ENCODE assay signal across 25 mouse cellular contexts in genomic region chr4:134858494-134858893, GRCm38 (mm10). TPM values are rescaled to one million over a fixed set of nuclear protein-coding genes. Genes with fewer than 3 reads are reported as not detected.
DNase-seq lines count a peak whose midpoint lies in the region; ATAC-seq and TF ChIP-seq lines count a peak whose summit lies in the region.
"Had no signal": no experiment of that assay in that cellular context is flagged by ENCODE, and none has a peak within 500 bp of the region (broad histone marks: within the 10 kb centered on the region; RNA-seq: fewer than 3 reads in every experiment).

No protein-coding gene starts in this region.

- in situ Hi-C loops in CH12.LX (cut with MboI; ENCODE audit: low pct_ligation_motif_present, low pct_unique_long_range_greater_than_20kb, low sequenced_read_pairs), result no loop called here

- no peaks in the 10 kb centered on the region for H3K9me3 ChIP-seq in megakaryocyte, embryonic 14.5 days
- H3K9me3 ChIP-seq in CH12.LX (replicated peaks; ENCODE audit: low read length) (no peaks in the 10 kb centered on the region), MEL (replicated peaks; ENCODE audit: insufficient read depth, low read length) (no peaks in the 10 kb centered on the region)
- H3K9me3 ChIP-seq: embryonic facial prominence, embryonic 13.5 days; embryonic facial prominence, embryonic 15.5 days; forebrain, embryonic 10.5 days; forebrain, embryonic 12.5 days; G1E had no signal

- peaks cover 38% of the 10 kb centered on the region for H3K4me1 ChIP-seq in megakaryocyte, embryonic 14.5 days
- peaks cover 0 to 7% of the 10 kb centered on the region in 2 experiments; a peak in 2 of 4 replicates for H3K4me1 ChIP-seq in CH12.LX (ENCODE audit: control insufficient read depth in 1 of 2, insufficient read depth in 2 of 2)
- H3K4me1 ChIP-seq in MEL (ENCODE audit: control insufficient read depth in 1 of 2, insufficient read depth in 2 of 2, low read length in 2 of 2), result peaks cover 4 to 24% of the 10 kb centered on the region in 2 experiments; a peak in 3 of 4 replicates

- no peak overlapping the region for H3K4me2 ChIP-seq in CH12.LX (ENCODE audit: insufficient read depth, low read depth, poor library complexity, severe bottlenecking)
- H3K4me2 ChIP-seq: embryonic facial prominence, embryonic 13.5 days; embryonic facial prominence, embryonic 15.5 days; forebrain, embryonic 12.5 days had no signal

- H3K27me3 ChIP-seq in megakaryocyte, embryonic 14.5 days (replicated peaks), result peaks cover 55% of the 10 kb centered on the region
- H3K27me3 ChIP-seq in CH12.LX (replicated peaks) (peaks cover 32% of the 10 kb centered on the region), MEL (ENCODE audit: control insufficient read depth in 1 of 2, insufficient read depth in 2 of 2, low read length in 2 of 2) (no peaks in the 10 kb centered on the region)
- H3K27me3 ChIP-seq: embryonic facial prominence, embryonic 15.5 days had no signal

- H3K4me3 ChIP-seq in megakaryocyte, embryonic 14.5 days (replicated peaks), result peak overlapping the region; percentile 54
- H3K4me3 ChIP-seq in CH12.LX (replicated peaks in 1 of 3; ENCODE audit: low read depth in 2 of 3, low read length in 2 of 3, poor library complexity in 1 of 3) (no peak overlapping the region), MEL (ENCODE audit: control insufficient read depth in 1 of 2, insufficient read depth in 1 of 2, low read depth in 2 of 2, low read length in 2 of 2) (no peak overlapping the region)
- H3K4me3 ChIP-seq: embryonic facial prominence, embryonic 13.5 days; embryonic facial prominence, embryonic 15.5 days; erythroblast, embryonic 14.5 days; forebrain, embryonic 10.5 days; forebrain, embryonic 12.5 days had no signal

- TF ChIP-seq CTCF in CH12.LX (conservative IDR thresholded peaks at IDR 0.05 in 1 of 2, IDR thresholded peaks at IDR 0.05 in 1 of 2; ENCODE audit: low read depth in 2 of 2, low read length in 2 of 2) (no peak), MEL (IDR thresholded peaks at IDR 0.05 in 2 of 3, conservative IDR thresholded peaks at IDR 0.05 in 1 of 3; ENCODE audit: control insufficient read depth in 1 of 3, insufficient read depth in 1 of 3, low read depth in 2 of 3, low read length in 3 of 3, poor library complexity in 1 of 3, severe bottlenecking in 1 of 3) (no peak)

- H3K27ac ChIP-seq in CH12.LX (ENCODE audit: insufficient read depth, low read depth) (no peak overlapping the region), MEL (ENCODE audit: control insufficient read depth, low read depth, low read length) (no peak overlapping the region)
- H3K27ac ChIP-seq: embryonic facial prominence, embryonic 13.5 days; embryonic facial prominence, embryonic 15.5 days; forebrain, embryonic 10.5 days; forebrain, embryonic 12.5 days had no signal

- no peaks in the 10 kb centered on the region for H3K79me2 ChIP-seq in CH12.LX (replicated peaks; ENCODE audit: control insufficient read depth, extremely low read depth, insufficient read depth, poor library complexity, severe bottlenecking)
- peaks cover 2% of the 10 kb centered on the region; the same call in 1 of the 2 replicates for H3K79me2 ChIP-seq in MEL (ENCODE audit: control insufficient read depth, insufficient read depth, low read length, poor library complexity)

- TF ChIP-seq RAD21 in CH12.LX (IDR thresholded peaks at IDR 0.05; ENCODE audit: low read depth, low read length) (no peak), MEL (IDR thresholded peaks at IDR 0.05; ENCODE audit: low read depth, low read length) (no peak)

- no peak for DNase-seq in CH12.LX (ENCODE audit: extremely low read depth)
- DNase-seq in MEL (ENCODE audit: low read depth, low spot score), result no peak
- DNase-seq in frontal cortex, postnatal 25 days (ENCODE audit: low spot score in 2 of 2), result no peak
- DNase-seq: adrenal gland, adult 2 months; adrenal gland, postnatal 10 days; adrenal gland, postnatal 25 days; B cell, adult 2 months; cerebellum, adult 11 months; cerebellum, adult 18-20 months; cerebellum, adult 8-10 months; cerebellum, adult 9-11 months; cerebellum, postnatal 14 days; cerebellum, postnatal 36 days; embryo, embryonic 11 days had no signal

- dilution Hi-C loops in CH12.LX (cut with MboI; ENCODE audit: extremely low pct_ligation_motif_present, extremely low pct_unique_long_range_greater_than_20kb, low sequenced_read_pairs), result no loop called here

- ATAC-seq in megakaryocyte, adult 5-6 weeks (ENCODE audit: poor library complexity, severe bottlenecking), result no peak
- ATAC-seq: CD4-positive, CD25-positive, alpha-beta regulatory T cell, adult 4 months; forebrain, embryonic 14.5 days; forebrain, embryonic 16.5 days had no signal

- TF ChIP-seq EP300 in CH12.LX (IDR thresholded peaks at IDR 0.05; ENCODE audit: low read length), result no peak
- no peak for TF ChIP-seq EP300 in MEL (IDR thresholded peaks at IDR 0.05; ENCODE audit: low read depth in 1 of 2, low read length in 2 of 2)

- TF ChIP-seq POLR2A in CH12.LX (IDR thresholded peaks at IDR 0.05; ENCODE audit: low read depth, low read length), result no peak
- no peak for TF ChIP-seq POLR2A in MEL (IDR thresholded peaks at IDR 0.05; ENCODE audit: control insufficient read depth in 1 of 2, insufficient read depth in 1 of 2, low read depth in 1 of 2, low read length in 2 of 2, poor library complexity in 1 of 2)

- no peak overlapping the region for H3K9ac ChIP-seq in CH12.LX (ENCODE audit: insufficient read depth, low read depth)
- H3K9ac ChIP-seq in MEL (ENCODE audit: control insufficient read depth, low read depth, low read length, poor library complexity, severe bottlenecking), result no peak overlapping the region
- H3K9ac ChIP-seq: embryonic facial prominence, embryonic 13.5 days; embryonic facial prominence, embryonic 15.5 days; forebrain, embryonic 12.5 days had no signal

- H3K36me3 ChIP-seq in megakaryocyte, embryonic 14.5 days (replicated peaks; ENCODE audit: low read length), result no peaks in the 10 kb centered on the region
- H3K36me3 ChIP-seq in CH12.LX (replicated peaks in 1 of 2; ENCODE audit: control insufficient read depth in 1 of 2, insufficient read depth in 1 of 2, low read length in 1 of 2) (no peaks in the 10 kb centered on the region), MEL (ENCODE audit: control insufficient read depth in 1 of 2, insufficient read depth in 2 of 2, low read length in 2 of 2) (peaks cover 0 to 11% of the 10 kb centered on the region in 2 experiments; a peak in 2 of 4 replicates)
- H3K36me3 ChIP-seq: embryonic facial prominence, embryonic 13.5 days; embryonic facial prominence, embryonic 15.5 days; forebrain, embryonic 10.5 days; forebrain, embryonic 12.5 days; G1E had no signal

TF ChIP-seq in CH12.LX, 34 proteins besides CTCF, POLR2A, EP300 and RAD21:
- TF ChIP-seq ZNF384 (IDR thresholded peaks at IDR 0.05; ENCODE audit: low read depth, low read length), result peak; percentile 38; the same call in 1 of the 2 replicates
- TF ChIP-seq MXI1 (IDR thresholded peaks at IDR 0.05; ENCODE audit: low read depth, low read length), result no peak
- no peak for TF ChIP-seq GABPA (IDR thresholded peaks at IDR 0.05; ENCODE audit: insufficient replicate concordance, low read depth, low read length)

TF ChIP-seq in MEL, 35 proteins besides CTCF, POLR2A, EP300 and RAD21:
- TF ChIP-seq ZNF384 (IDR thresholded peaks at IDR 0.05; ENCODE audit: low read depth, low read length) (peak; percentile 88), NELFE (IDR thresholded peaks at IDR 0.05; ENCODE audit: low read depth, low read length) (no peak), ZMIZ1 (IDR thresholded peaks at IDR 0.05; ENCODE audit: low read depth, low read length) (no peak)

RNA-seq across cellular contexts. Expression of gene Maco1, which starts 5.3 kb away (rescaled TPM):
- polyA plus RNA-seq in megakaryocyte, embryonic 14.5 days (2012; ENCODE audit: insufficient read depth, low replicate concordance), result 6.0 and 14.2 TPM in 2 replicates
- total RNA-seq in megakaryocyte, adult 5-6 weeks (2015), result 14.1 and 17.4 TPM in 2 replicates
- total RNA-seq in megakaryocyte, adult 5-6 weeks (2017), result 20.9 and 30.4 TPM in 2 replicates
- total RNA-seq in CH12.LX (2012; rRNA removed) (15.8 and 16.6 TPM in 2 replicates), CH12.LX (2014; rRNA removed) (17.3 and 19.6 TPM in 2 replicates), MEL (2012; rRNA removed) (22.2 and 25.6 TPM in 2 replicates)
- polyA plus RNA-seq in CH12.LX (2012; ENCODE audit: insufficient read length, low read depth) (19.8 and 22.3 TPM in 2 replicates), MEL (2012; ENCODE audit: insufficient read depth in 1 of 2, insufficient read length in 2 of 2, low read depth in 1 of 2, low replicate concordance in 2 of 2, missing spikeins in 1 of 2) (10 to 100 TPM in 1 of 2 experiments, not detected in 1; 35.9 TPM)

RNA-seq across cellular contexts. Expression of gene Rhd, which starts 5.8 kb away (rescaled TPM):
- polyA plus RNA-seq in megakaryocyte, embryonic 14.5 days (2012; ENCODE audit: insufficient read depth, low replicate concordance), result not detected in 2 replicates
- 2.9 and 6.6 TPM in 2 replicates for total RNA-seq in megakaryocyte, adult 5-6 weeks (2015)
- 4.0 and 14.8 TPM in 2 replicates for total RNA-seq in megakaryocyte, adult 5-6 weeks (2017)
- total RNA-seq in CH12.LX (2012; rRNA removed), result 0.92 and 1.1 TPM in 2 replicates
- total RNA-seq in CH12.LX (2014; rRNA removed), result 0.82 and 1.3 TPM in 2 replicates
- polyA plus RNA-seq in CH12.LX (2012; ENCODE audit: insufficient read length, low read depth), result 0.79 and 1.1 TPM in 2 replicates
- total RNA-seq in MEL (2012; rRNA removed), result 64.8 and 176 TPM in 2 replicates
- polyA plus RNA-seq in MEL (2012; ENCODE audit: insufficient read depth in 1 of 2, insufficient read length in 2 of 2, low read depth in 1 of 2, low replicate concordance in 2 of 2, missing spikeins in 1 of 2), result 10 to 100 TPM in 1 of 2 experiments, not detected in 1; 49.9 TPM
- total RNA-seq: adrenal gland, adult 2 months had no signal

RNA-seq across cellular contexts. Expression of gene Tmem50a, which starts 56.3 kb away (rescaled TPM):
- 8.9 and 16.9 TPM in 2 replicates for polyA plus RNA-seq in megakaryocyte, embryonic 14.5 days (2012; ENCODE audit: insufficient read depth, low replicate concordance)
- total RNA-seq in megakaryocyte, adult 5-6 weeks (2015), result 292 and 323 TPM in 2 replicates
- 338 and 378 TPM in 2 replicates for total RNA-seq in megakaryocyte, adult 5-6 weeks (2017)
- total RNA-seq in CH12.LX (2012; rRNA removed), result 84.8 and 95.8 TPM in 2 replicates
- total RNA-seq in CH12.LX (2014; rRNA removed), result 131 and 132 TPM in 2 replicates
- 114 and 133 TPM in 2 replicates for polyA plus RNA-seq in CH12.LX (2012; ENCODE audit: insufficient read length, low read depth)
- total RNA-seq in MEL (2012; rRNA removed), result 58.5 and 64.7 TPM in 2 replicates
- 100 to 1,000 TPM in 1 of 2 experiments, not detected in 1; 115 TPM for polyA plus RNA-seq in MEL (2012; ENCODE audit: insufficient read depth in 1 of 2, insufficient read length in 2 of 2, low read depth in 1 of 2, low replicate concordance in 2 of 2, missing spikeins in 1 of 2)
